Mouse (Mus musculus): ENCODE measurements around the gene Trim56.

Gene Trim56

GRCm38 (mm10) chr5:137073141-137073540, 42.9 kb downstream of the Trim56 start:
- DNase-seq, result no peak

DNA sequence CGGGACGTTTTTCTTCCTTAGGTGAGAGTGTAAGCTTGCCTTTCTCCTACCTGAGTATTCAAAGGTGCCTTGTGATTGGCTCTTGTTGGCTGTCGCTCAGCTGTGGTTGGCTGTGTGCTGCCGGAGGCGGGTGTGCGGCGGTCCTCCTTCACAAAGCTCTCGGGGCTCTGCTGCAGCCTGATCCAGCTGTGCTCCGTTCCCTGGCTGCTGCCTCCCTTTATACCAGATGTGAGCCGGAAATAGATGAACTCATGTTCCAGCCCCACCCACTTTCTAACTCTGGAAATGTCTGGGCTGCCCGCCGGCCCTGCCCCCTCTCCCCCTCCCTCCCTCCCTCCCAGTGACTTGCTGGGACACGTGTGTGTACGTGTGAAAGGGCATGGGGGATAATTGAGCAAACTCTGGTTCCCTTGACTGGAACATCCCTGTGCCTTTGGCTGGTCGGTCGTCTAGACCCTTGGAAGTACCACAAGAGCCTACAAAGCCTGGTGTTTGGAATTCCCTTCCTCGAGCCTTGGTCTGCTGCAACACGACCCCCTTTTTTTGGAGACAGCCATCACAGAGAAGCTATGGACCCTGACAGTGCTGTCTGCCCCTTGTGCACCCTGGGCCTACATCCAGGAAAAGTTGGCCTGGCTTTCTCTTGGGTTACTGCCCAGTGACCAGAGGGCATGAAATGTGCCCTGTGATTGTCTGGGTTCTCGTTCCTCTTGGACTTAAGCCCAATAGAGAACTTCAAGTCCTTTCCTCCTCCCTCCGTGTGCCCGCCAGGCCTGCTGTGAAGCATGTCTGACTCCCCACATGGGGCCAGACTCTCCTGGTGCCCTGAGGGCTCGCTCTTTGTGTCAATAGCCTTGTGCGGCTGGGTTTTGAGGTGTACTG, 43.7 kb downstream of the Trim56 start, which contains the start of gene Serpine1:
Serpine1 (minus strand) TSS at position 190 of the 882 bp plus-strand sequence.
- peak; percentile 71 for DNase-seq

GRCm38 (mm10) chr5:137070881-137071605, 45.0 kb downstream of the Trim56 start:
- DNase-seq, result no peak

- peak; percentile 48 for DNase-seq
Observed at GRCm38 (mm10) chr5:137068711-137069110, 47.3 kb downstream of the Trim56 start.

DNA sequence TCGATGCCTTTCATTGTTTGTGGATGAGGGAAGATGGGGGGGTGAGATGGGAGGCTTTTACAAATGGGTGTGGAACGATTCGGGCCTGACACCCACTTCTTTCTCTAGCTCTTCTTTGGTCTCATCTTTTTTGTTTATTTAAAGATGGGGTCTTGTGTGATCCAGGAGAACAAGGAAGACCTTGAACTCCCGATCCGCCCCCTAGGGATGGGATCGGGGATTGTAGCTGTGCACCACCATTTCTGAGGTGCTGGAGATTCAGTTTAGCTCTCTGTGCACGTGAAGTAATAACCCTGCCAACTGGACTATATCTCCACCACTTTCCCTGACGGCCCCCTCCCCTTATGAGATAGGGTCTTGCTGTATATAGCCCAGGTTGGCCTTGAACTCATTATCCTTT, 50.1 kb downstream of the Trim56 start:
- DNase-seq, result no peak

DNA sequence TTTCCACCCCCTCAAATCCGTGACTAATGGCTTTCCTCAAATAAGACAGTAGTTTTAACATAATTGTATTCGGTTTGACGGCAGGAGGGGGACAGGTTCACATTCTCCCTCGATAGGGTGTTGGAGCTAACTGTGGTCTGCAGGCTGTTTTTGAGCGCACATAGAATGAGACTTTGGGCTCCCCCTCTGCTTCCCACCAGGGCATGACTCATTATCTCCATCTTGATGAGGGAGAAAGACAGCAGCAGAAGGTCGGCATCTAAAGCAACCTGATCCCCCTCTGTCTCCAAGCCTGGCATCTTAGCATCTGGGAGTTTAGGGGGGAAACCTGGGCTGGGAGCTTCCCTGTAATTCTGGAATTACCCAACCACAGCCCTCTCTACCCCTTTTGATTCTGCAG, 50.6 kb downstream of the Trim56 start:
- no peak for DNase-seq

DNA sequence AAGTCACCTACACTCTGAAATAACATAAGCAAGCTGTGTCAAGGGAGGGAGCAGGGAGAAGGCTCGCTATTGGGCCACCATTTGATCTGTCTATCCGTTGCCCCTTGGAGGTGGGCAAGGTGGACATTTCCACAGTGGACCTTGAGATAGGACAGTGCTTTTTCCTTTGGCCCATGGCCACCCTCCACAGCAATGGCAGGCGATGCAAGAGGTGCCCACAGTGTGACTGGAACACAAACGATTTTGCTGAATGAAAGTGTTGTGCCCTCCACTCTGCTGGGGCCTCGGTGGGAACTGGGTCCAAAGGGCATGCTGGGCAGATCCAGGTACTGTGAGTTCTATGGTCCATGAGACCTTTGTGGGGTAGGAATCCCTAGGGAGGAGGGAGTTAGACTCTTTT, 53.4 kb downstream of the Trim56 start:
- no peak for DNase-seq

- peak; percentile 82 for DNase-seq
Observed at GRCm38 (mm10) chr5:137061809-137062481, 54.1 kb downstream of the Trim56 start.

Data from thymus, postnatal 4 days (tissue).